Mouse (Mus musculus): Measurements from ENCODE around the gene Ube2e2. TPM values are rescaled to one million over a fixed set of nuclear protein-coding genes. Genes with fewer than 3 reads are reported as not detected.
A peak's percentile ranks its signal among the peaks of the same experiment; 100 is the strongest.

The Ube2e2 gene
- total and polyA plus RNA-seq, 2 experiments, result 25.2 to 84.8 TPM

DNA sequence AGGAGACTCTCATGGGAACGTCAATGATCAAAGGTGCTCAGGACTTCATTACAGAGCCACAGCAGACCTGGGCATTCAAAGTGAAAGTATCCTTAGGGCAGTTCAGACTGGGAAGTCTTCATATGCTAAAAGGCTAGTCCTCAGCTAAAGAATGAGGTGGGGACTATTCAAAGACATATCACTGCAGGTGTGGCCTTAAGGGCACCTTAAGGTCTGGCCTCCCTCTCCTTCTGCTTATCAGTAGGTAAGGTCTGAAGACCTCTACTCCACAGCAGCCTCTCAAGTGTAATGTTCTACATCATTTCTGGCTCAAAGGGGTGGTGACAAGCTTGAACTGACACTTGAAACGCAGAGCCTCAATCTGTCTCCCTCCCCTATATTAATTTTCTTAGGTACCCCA is 98.3 kb downstream of the Ube2e2 start:
- Histone ChIP-seq H3K36me3 (ENCODE audit: control insufficient read depth, insufficient read depth, low read length) (no peaks in the 10 kb centered on the region), H3K9ac (ENCODE audit: low read depth, low read length) (no peak overlapping the region), H3K4me1 (ENCODE audit: control insufficient read depth, insufficient read depth, low read length) (peaks cover 10% of the 10 kb centered on the region; the same call in 1 of the 2 replicates), H3K4me3 (ENCODE audit: insufficient read depth, low read depth, low read length) (no peak overlapping the region), H3K79me2 (ENCODE audit: control insufficient read depth, insufficient read depth, low read length) (peaks cover 2% of the 10 kb centered on the region; the same call in 1 of the 2 replicates), H3K27me3 (ENCODE audit: control insufficient read depth, insufficient read depth, low read length) (no peaks in the 10 kb centered on the region), H3K27ac (replicated peaks; ENCODE audit: insufficient read depth, low read depth, low read length) (no peak overlapping the region)
- TF ChIP-seq POLR2A (IDR thresholded peaks at IDR 0.05; ENCODE audit: extremely low read depth, insufficient read depth, low read length), result no peak
- DNase-seq (ENCODE audit: extremely low read depth, low read depth, low spot score), result peak; percentile 38
- WGBS, result 56% methylated on average over 2 of the region's 2 CpGs

DNA sequence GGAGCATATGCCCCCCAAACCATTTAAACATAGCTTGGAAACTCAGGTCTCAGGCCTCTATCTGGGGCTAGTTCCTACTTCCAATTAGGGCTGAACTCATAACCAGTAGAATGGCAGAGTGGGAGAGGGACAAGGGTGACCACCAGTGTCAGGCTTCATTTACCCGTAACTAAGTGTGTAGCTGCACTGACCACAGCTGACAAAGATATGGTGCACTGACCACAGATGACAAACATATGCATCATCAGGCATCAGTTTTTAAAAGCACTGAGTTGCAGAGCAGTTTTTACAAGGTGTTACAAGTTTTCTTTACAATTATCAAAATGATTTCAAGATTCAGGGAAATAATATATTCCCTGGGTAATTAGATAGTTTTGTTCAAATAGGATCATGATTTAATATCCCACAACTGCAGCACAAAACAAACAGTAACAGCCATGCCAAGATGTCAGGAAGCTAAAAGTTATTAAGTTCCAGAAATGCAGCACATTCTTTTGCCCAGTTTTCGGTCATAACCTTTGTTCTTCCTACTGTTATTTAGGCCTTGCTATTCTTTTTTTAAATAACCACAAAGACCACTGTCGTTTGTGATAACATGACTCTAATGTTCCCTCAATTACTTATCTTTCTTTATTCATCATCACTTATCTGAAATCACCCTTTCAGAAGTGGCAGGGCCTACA is 114.9 kb downstream of the Ube2e2 start:
- H3K27ac ChIP-seq (replicated peaks; ENCODE audit: insufficient read depth, low read depth, low read length), result no peak overlapping the region
- H3K4me1 ChIP-seq (ENCODE audit: control insufficient read depth, insufficient read depth, low read length), result peaks cover 3% of the 10 kb centered on the region
- no peak overlapping the region for H3K9ac ChIP-seq (ENCODE audit: low read depth, low read length)
- H3K36me3 ChIP-seq (ENCODE audit: control insufficient read depth, insufficient read depth, low read length), result no peaks in the 10 kb centered on the region
- peak; percentile 37 for DNase-seq (ENCODE audit: extremely low read depth, low read depth, low spot score)
- peaks cover 2% of the 10 kb centered on the region; the same call in 1 of the 2 replicates for H3K79me2 ChIP-seq (ENCODE audit: control insufficient read depth, insufficient read depth, low read length)
- H3K27me3 ChIP-seq (ENCODE audit: control insufficient read depth, insufficient read depth, low read length), result no peaks in the 10 kb centered on the region
- TF ChIP-seq CTCF (IDR thresholded peaks at IDR 0.05; ENCODE audit: low read depth, low read length), result no peak
- no peak for TF ChIP-seq POLR2A (IDR thresholded peaks at IDR 0.05; ENCODE audit: extremely low read depth, insufficient read depth, low read length)
- WGBS, result 65% methylated on average over 3 of the region's 3 CpGs
- no peak overlapping the region for H3K4me3 ChIP-seq (ENCODE audit: insufficient read depth, low read depth, low read length)

DNA sequence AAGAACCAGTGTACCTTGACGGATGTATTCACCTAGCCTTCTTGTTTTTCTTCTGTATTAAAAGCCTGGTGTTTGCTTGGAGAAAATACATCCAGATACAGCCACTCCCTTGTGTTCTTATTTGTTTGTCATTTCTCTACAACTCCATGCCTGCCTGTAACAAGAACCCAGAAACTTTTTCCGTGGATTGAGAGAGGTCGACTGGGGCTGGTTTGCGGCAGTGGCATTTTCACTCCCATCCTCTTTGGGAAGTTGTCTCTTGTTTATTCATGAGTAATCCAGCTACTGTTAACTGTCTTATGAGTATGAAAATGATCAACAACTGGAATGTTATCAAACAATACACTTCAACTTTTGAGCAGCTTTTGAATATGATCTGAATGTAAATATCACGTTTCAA is 115.8 kb downstream of the Ube2e2 start:
- Histone ChIP-seq H3K4me3 (ENCODE audit: insufficient read depth, low read depth, low read length) (no peak overlapping the region), H3K9ac (ENCODE audit: low read depth, low read length) (no peak overlapping the region), H3K4me1 (ENCODE audit: control insufficient read depth, insufficient read depth, low read length) (peaks cover 3% of the 10 kb centered on the region), H3K27me3 (ENCODE audit: control insufficient read depth, insufficient read depth, low read length) (no peaks in the 10 kb centered on the region), H3K27ac (replicated peaks; ENCODE audit: insufficient read depth, low read depth, low read length) (no peak overlapping the region), H3K79me2 (ENCODE audit: control insufficient read depth, insufficient read depth, low read length) (peaks cover 2% of the 10 kb centered on the region; the same call in 1 of the 2 replicates), H3K36me3 (ENCODE audit: control insufficient read depth, insufficient read depth, low read length) (no peaks in the 10 kb centered on the region)
- TF ChIP-seq POLR2A (IDR thresholded peaks at IDR 0.05; ENCODE audit: extremely low read depth, insufficient read depth, low read length) (no peak), CTCF (IDR thresholded peaks at IDR 0.05; ENCODE audit: low read depth, low read length) (no peak)
- 95% methylated on average over 5 of the region's 5 CpGs for WGBS
- no peak for DNase-seq (ENCODE audit: extremely low read depth, low read depth, low spot score)

DNA sequence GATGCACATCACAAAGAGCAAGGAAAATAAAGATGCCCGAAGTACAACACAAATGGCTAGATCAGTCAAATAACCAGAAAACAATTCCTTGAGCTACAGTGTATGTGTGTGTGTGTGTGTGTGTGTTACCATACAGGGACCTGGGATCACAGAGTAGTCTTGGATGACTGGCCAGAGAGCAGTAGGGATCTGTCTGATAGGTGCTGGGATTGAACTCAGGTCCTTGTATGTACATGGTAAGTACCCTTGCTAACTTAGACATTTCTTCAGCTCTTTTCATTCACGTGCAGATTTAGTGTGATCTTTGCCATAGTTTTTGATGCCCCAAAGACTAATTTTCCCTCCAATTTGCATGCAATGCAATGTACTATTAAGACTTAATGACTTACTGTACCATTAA is 117.9 kb downstream of the Ube2e2 start:
- no peak overlapping the region for H3K4me3 ChIP-seq (ENCODE audit: insufficient read depth, low read depth, low read length)
- WGBS, result 91% methylated on average over 2 of the region's 2 CpGs
- peaks cover 2% of the 10 kb centered on the region; the same call in 1 of the 2 replicates for H3K79me2 ChIP-seq (ENCODE audit: control insufficient read depth, insufficient read depth, low read length)
- no peak overlapping the region for H3K9ac ChIP-seq (ENCODE audit: low read depth, low read length)
- no peak overlapping the region for H3K27ac ChIP-seq (replicated peaks; ENCODE audit: insufficient read depth, low read depth, low read length)
- peaks cover 3% of the 10 kb centered on the region for H3K4me1 ChIP-seq (ENCODE audit: control insufficient read depth, insufficient read depth, low read length)
- no peaks in the 10 kb centered on the region for H3K36me3 ChIP-seq (ENCODE audit: control insufficient read depth, insufficient read depth, low read length)
- no peak for DNase-seq (ENCODE audit: extremely low read depth, low read depth, low spot score)
- H3K27me3 ChIP-seq (ENCODE audit: control insufficient read depth, insufficient read depth, low read length), result no peaks in the 10 kb centered on the region
- TF ChIP-seq POLR2A (IDR thresholded peaks at IDR 0.05; ENCODE audit: extremely low read depth, insufficient read depth, low read length) (no peak), CTCF (IDR thresholded peaks at IDR 0.05; ENCODE audit: low read depth, low read length) (no peak)

DNA sequence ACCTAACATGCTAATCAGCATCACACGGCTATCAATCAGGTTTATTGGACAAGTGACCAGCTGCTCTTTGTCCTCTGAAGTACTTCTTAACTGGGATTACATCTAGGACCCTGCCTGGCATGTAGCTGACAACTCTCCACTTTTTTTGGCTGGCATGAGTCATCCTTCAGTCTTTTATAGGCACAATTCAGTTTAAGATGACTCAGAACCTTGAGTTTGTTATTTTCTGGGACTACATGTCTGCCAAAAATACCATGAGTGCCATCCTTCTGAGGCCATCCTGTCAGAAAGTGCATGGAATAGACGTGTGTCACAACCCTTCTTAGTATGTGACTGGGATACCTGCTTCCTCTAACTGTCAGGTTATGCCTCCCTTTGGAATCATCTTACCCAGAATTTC is 120.3 kb downstream of the Ube2e2 start:
- DNase-seq (ENCODE audit: extremely low read depth, low read depth, low spot score), result no peak
- Histone ChIP-seq H3K36me3 (ENCODE audit: control insufficient read depth, insufficient read depth, low read length) (no peaks in the 10 kb centered on the region), H3K9ac (ENCODE audit: low read depth, low read length) (no peak overlapping the region), H3K4me3 (ENCODE audit: insufficient read depth, low read depth, low read length) (no peak overlapping the region), H3K27ac (replicated peaks; ENCODE audit: insufficient read depth, low read depth, low read length) (no peak overlapping the region), H3K79me2 (ENCODE audit: control insufficient read depth, insufficient read depth, low read length) (peaks cover 2% of the 10 kb centered on the region; the same call in 1 of the 2 replicates), H3K27me3 (ENCODE audit: control insufficient read depth, insufficient read depth, low read length) (no peaks in the 10 kb centered on the region), H3K4me1 (ENCODE audit: control insufficient read depth, insufficient read depth, low read length) (no peaks in the 10 kb centered on the region; the same call in 1 of the 2 replicates)
- WGBS, result 52% methylated on average over 2 of the region's 2 CpGs
- TF ChIP-seq POLR2A (IDR thresholded peaks at IDR 0.05; ENCODE audit: extremely low read depth, insufficient read depth, low read length) (no peak), CTCF (IDR thresholded peaks at IDR 0.05; ENCODE audit: low read depth, low read length) (no peak)
